Mouse (Mus musculus): Measurements from ENCODE around the gene Taar4. TPM values are rescaled to one million over a fixed set of nuclear protein-coding genes. Genes with fewer than 3 reads are reported as not detected.

Gene Taar4
- polyA plus RNA-seq, 1 experiment from 2014 or later, result not detected

DNA sequence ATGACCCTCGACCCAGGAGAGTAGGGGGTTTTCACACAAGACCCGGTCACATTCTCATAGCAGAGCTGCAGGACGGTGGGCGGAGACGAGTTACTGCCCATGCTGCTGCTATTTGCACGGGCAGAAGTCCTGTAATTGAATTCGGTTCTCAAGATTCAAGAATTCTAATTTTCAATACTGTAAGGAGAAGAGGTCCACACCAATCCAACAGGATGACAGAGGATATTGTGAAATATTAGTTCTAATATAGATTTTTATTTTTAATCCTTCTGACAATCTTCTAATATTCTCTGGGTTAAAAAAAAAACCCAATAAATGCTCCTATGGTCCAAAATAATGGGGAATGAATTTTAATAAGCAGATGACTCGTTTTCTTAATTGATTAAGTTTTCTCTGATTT lies 25.3 kb downstream of the Taar4 start, which contains the start of gene Taar6:
Gene Taar6 (minus strand): TSS at position 101 of the 400 bp plus-strand sequence.
- ATAC-seq (ENCODE audit: insufficient read depth, low FRiP score, low TSS enrichment) (no peak), DNase-seq (ENCODE audit: low spot score) (no peak)
- Histone ChIP-seq H3K4me2 (ENCODE audit: low read depth) (no peak within 1 kb of the TSS), H3K9me3 (ENCODE audit: control insufficient read depth, low read length) (no peaks in the 10 kb centered on the region), H3K4me3 (ENCODE audit: low read depth, low read length) (no peak within 1 kb of the TSS), H3K36me3 (ENCODE audit: control insufficient read depth, insufficient read depth, low read length) (no peaks in the 10 kb centered on the region), H3K27ac (ENCODE audit: low read depth, low read length) (no peak within 1 kb of the TSS), H3K27me3 (ENCODE audit: control insufficient read depth, insufficient read depth, low read length) (no peaks in the 10 kb centered on the region), H3K9ac (ENCODE audit: low read length) (no peak within 1 kb of the TSS), H3K4me1 (ENCODE audit: control insufficient read depth, insufficient read depth, low read length) (no peaks in the 10 kb centered on the region)
- 77% methylated on average over 8 of the region's 8 CpGs for WGBS

DNA sequence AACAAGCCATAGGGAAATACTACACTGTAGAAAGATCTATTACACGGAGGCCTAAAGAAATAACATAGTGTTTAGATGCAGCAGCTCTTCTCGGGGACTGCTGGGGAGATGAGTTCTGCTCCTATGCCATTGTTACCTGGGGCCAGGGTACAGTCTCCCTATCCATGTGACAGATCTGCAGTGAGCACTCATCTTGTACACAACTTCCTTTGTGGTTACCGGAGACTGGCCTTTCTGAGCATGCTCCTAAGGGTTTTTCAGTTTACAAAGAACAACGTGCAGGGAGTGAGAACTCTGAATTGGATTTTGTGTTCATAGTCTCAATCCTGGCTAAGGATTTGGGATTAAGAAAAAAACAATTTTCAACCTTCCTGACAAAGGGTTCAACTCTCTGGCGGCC lies 26.1 kb downstream of the Taar4 start:
- Histone ChIP-seq H3K27ac (ENCODE audit: low read depth, low read length) (no peak overlapping the region), H3K9me3 (ENCODE audit: control insufficient read depth, low read length) (no peaks in the 10 kb centered on the region), H3K27me3 (ENCODE audit: control insufficient read depth, insufficient read depth, low read length) (no peaks in the 10 kb centered on the region), H3K9ac (ENCODE audit: low read length) (no peak overlapping the region), H3K36me3 (ENCODE audit: control insufficient read depth, insufficient read depth, low read length) (no peaks in the 10 kb centered on the region), H3K4me1 (ENCODE audit: control insufficient read depth, insufficient read depth, low read length) (no peaks in the 10 kb centered on the region), H3K4me2 (ENCODE audit: low read depth) (no peak overlapping the region), H3K4me3 (ENCODE audit: low read depth, low read length) (no peak overlapping the region)
- no peak for DNase-seq (ENCODE audit: low spot score)
- ATAC-seq (ENCODE audit: insufficient read depth, low FRiP score, low TSS enrichment), result no peak
- WGBS, result 79% methylated on average over 5 of the region's 5 CpGs

DNA sequence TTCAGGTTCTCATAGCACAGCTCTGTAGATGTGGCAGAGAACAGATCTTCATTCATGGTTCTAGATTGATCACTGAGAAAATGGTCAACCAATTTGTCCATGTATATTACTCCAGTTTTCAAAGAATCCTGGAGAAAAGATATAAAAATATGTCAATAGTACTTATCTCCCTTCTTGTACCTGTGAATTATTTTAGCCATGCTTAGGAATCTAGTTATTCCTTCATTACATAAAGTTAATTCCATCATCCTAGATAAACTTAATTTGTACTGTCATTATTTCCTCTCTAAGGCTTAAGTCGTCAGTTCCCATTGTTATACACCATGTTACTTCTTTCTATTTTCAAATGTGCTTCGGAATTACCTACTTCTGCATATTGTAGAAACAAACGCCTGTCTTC lies 33.1 kb downstream of the Taar4 start, which contains the start of gene Taar7a:
Gene Taar7a (minus strand): TSS at position 101 of the 400 bp plus-strand sequence.
- DNase-seq (ENCODE audit: low spot score), result no peak
- 88% methylated on average over 3 of the region's 3 CpGs for WGBS
- Histone ChIP-seq H3K27ac (ENCODE audit: low read depth, low read length) (no peak within 1 kb of the TSS), H3K4me3 (ENCODE audit: low read depth, low read length) (no peak within 1 kb of the TSS), H3K4me2 (ENCODE audit: low read depth) (no peak within 1 kb of the TSS), H3K9ac (ENCODE audit: low read length) (no peak within 1 kb of the TSS), H3K36me3 (ENCODE audit: control insufficient read depth, insufficient read depth, low read length) (no peaks in the 10 kb centered on the region), H3K4me1 (ENCODE audit: control insufficient read depth, insufficient read depth, low read length) (no peaks in the 10 kb centered on the region), H3K9me3 (ENCODE audit: control insufficient read depth, low read length) (no peaks in the 10 kb centered on the region), H3K27me3 (ENCODE audit: control insufficient read depth, insufficient read depth, low read length) (no peaks in the 10 kb centered on the region)
- no peak for ATAC-seq (ENCODE audit: insufficient read depth, low FRiP score, low TSS enrichment)

DNA sequence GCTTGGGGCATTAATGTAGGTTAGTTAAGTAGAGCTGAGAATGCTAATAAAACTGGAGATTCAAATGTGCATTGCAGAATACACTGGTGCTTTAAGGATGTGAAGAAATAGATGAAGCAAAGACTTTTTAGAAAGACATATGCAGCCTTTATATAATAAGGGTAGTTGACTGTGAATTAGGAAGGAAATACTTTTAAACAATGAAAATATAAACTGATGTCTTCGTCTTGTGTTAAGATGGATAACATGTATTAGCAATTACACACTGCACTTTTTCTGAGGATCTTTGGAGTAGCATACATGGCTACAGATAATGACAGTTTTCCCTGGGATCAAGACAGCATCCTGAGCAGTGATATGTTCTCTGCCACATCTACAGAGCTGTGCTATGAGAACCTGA lies 39.3 kb downstream of the Taar4 start, which contains the start of gene Taar7b:
Gene Taar7b (plus strand): TSS at position 301 of the 400 bp plus-strand sequence.
- DNase-seq (ENCODE audit: low spot score) (no peak), ATAC-seq (ENCODE audit: insufficient read depth, low FRiP score, low TSS enrichment) (no peak)
- no peak within 1 kb of the TSS for H3K4me3 ChIP-seq (ENCODE audit: low read depth, low read length)
- no peaks in the 10 kb centered on the region for H3K9me3 ChIP-seq (ENCODE audit: control insufficient read depth, low read length)
- WGBS, result 83% methylated on average over 1 of the region's 1 CpGs
- no peak within 1 kb of the TSS for H3K27ac ChIP-seq (ENCODE audit: low read depth, low read length)
- no peak within 1 kb of the TSS for H3K9ac ChIP-seq (ENCODE audit: low read length)
- H3K4me1 ChIP-seq (ENCODE audit: control insufficient read depth, insufficient read depth, low read length), result no peaks in the 10 kb centered on the region
- H3K27me3 ChIP-seq (ENCODE audit: control insufficient read depth, insufficient read depth, low read length), result no peaks in the 10 kb centered on the region
- no peaks in the 10 kb centered on the region for H3K36me3 ChIP-seq (ENCODE audit: control insufficient read depth, insufficient read depth, low read length)
- H3K4me2 ChIP-seq (ENCODE audit: low read depth), result no peak within 1 kb of the TSS

DNA sequence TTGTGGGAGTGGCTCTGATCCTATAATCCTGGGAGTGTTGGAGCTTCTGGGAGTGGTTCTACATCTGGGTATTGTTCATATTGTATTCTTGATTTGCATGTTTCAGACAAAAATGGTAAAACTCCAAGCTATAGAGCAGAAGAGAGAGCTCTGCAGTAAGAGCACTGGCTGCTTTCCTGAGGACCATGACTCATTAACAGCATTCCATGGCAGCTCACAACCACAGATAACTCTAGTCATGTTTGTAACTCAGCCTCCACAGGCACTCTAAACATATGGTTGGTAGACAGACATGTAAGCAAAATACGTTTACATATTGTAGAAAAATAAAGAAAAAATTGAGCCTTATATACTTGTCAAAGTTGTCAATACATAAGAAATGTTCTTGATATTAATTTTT lies 46.1 kb downstream of the Taar4 start:
- Histone ChIP-seq H3K9ac (ENCODE audit: low read length) (no peak overlapping the region), H3K4me1 (ENCODE audit: control insufficient read depth, insufficient read depth, low read length) (no peaks in the 10 kb centered on the region), H3K9me3 (ENCODE audit: control insufficient read depth, low read length) (no peaks in the 10 kb centered on the region), H3K27ac (ENCODE audit: low read depth, low read length) (no peak overlapping the region), H3K4me2 (ENCODE audit: low read depth) (no peak overlapping the region), H3K4me3 (ENCODE audit: low read depth, low read length) (no peak overlapping the region), H3K36me3 (ENCODE audit: control insufficient read depth, insufficient read depth, low read length) (no peaks in the 10 kb centered on the region), H3K27me3 (ENCODE audit: control insufficient read depth, insufficient read depth, low read length) (no peaks in the 10 kb centered on the region)
- 80% methylated on average over 1 of the region's 1 CpGs for WGBS
- DNase-seq (ENCODE audit: low spot score) (no peak), ATAC-seq (ENCODE audit: insufficient read depth, low FRiP score, low TSS enrichment) (no peak)

DNA sequence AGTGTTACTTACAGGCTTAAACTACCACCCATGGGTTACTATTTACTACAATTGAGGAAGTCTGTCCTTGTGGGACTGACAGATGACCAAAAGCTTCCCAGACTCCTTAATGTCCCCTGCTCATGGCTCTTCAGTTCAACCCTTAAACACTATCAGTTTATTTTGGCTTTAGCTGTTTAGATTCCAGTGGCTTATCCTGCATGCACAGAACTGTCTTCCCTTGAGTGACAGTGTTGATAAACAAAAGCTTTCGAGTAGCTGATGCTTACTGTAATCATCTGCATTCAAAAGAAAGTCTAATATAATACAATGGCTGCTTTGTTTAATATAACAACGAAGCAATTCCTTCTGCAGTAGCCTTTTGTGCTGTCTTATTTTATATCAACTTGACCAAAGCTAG lies 46.7 kb downstream of the Taar4 start:
- Histone ChIP-seq H3K4me1 (ENCODE audit: control insufficient read depth, insufficient read depth, low read length) (no peaks in the 10 kb centered on the region), H3K9me3 (ENCODE audit: control insufficient read depth, low read length) (no peaks in the 10 kb centered on the region), H3K27me3 (ENCODE audit: control insufficient read depth, insufficient read depth, low read length) (no peaks in the 10 kb centered on the region), H3K27ac (ENCODE audit: low read depth, low read length) (no peak overlapping the region), H3K4me2 (ENCODE audit: low read depth) (no peak overlapping the region), H3K36me3 (ENCODE audit: control insufficient read depth, insufficient read depth, low read length) (no peaks in the 10 kb centered on the region), H3K4me3 (ENCODE audit: low read depth, low read length) (no peak overlapping the region), H3K9ac (ENCODE audit: low read length) (no peak overlapping the region)
- ATAC-seq (ENCODE audit: insufficient read depth, low FRiP score, low TSS enrichment), result no peak
- no peak for DNase-seq (ENCODE audit: low spot score)
- WGBS, result 80% methylated on average over 2 of the region's 2 CpGs

DNA sequence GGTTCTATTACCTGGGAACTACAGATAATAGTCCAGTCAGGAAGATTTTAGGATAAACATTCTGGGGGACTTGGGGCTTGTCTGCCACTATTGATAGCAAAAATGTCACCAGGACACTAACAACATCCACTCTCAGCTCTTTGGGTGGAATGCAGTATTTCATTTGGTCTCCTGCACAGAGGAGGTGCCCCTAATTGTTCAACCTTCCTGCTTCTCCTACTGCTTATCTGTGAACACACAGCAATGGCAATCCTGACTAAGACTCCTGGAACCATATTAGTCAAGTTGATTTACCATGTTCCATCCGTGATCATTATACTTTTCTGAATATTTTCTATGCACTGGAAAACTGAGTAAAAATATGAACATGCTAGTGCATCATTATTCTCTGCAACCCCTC lies 47.8 kb downstream of the Taar4 start:
- ATAC-seq (ENCODE audit: insufficient read depth, low FRiP score, low TSS enrichment) (no peak), DNase-seq (ENCODE audit: low spot score) (no peak)
- H3K9me3 ChIP-seq (ENCODE audit: control insufficient read depth, low read length), result no peaks in the 10 kb centered on the region
- no peaks in the 10 kb centered on the region for H3K27me3 ChIP-seq (ENCODE audit: control insufficient read depth, insufficient read depth, low read length)
- H3K9ac ChIP-seq (ENCODE audit: low read length), result no peak overlapping the region
- H3K36me3 ChIP-seq (ENCODE audit: control insufficient read depth, insufficient read depth, low read length), result no peaks in the 10 kb centered on the region
- H3K27ac ChIP-seq (ENCODE audit: low read depth, low read length), result no peak overlapping the region
- H3K4me2 ChIP-seq (ENCODE audit: low read depth), result no peak overlapping the region
- 87% methylated on average over 1 of the region's 1 CpGs for whole genome bisulfite sequencing
- H3K4me1 ChIP-seq (ENCODE audit: control insufficient read depth, insufficient read depth, low read length), result no peaks in the 10 kb centered on the region
- no peak overlapping the region for H3K4me3 ChIP-seq (ENCODE audit: low read depth, low read length)

Other genes with a start within 250 kb of the Taar4 start
- 115 and 133 TPM in 2 replicates for gene Rps12, start 173.2 kb upstream of the Taar4 start, polyA plus RNA-seq (2014; fragmentation: Nextera tagmentation; extraction: Ambion mirVana)
- 15.8 and 16.0 TPM in 2 replicates for gene Slc18b1, start 163.5 kb upstream of the Taar4 start, polyA plus RNA-seq (2014; fragmentation: Nextera tagmentation; extraction: Ambion mirVana)
- not detected in 2 replicates for gene Vnn3, start 109.0 kb upstream of the Taar4 start, polyA plus RNA-seq (2014; fragmentation: Nextera tagmentation; extraction: Ambion mirVana)
- 0.82 and 0.96 TPM in 2 replicates for gene Vnn1, start 65.8 kb upstream of the Taar4 start, polyA plus RNA-seq (2014; fragmentation: Nextera tagmentation; extraction: Ambion mirVana)
- gene Taar1, start 40.1 kb upstream of the Taar4 start, polyA plus RNA-seq (2014; fragmentation: Nextera tagmentation; extraction: Ambion mirVana), result not detected in 2 replicates
- not detected in 2 replicates for gene Taar2, start 21.9 kb upstream of the Taar4 start, polyA plus RNA-seq (2014; fragmentation: Nextera tagmentation; extraction: Ambion mirVana)
- not detected in 2 replicates for gene Taar3, start 10.9 kb upstream of the Taar4 start, polyA plus RNA-seq (2014; fragmentation: Nextera tagmentation; extraction: Ambion mirVana)
- not detected in 2 replicates for gene Taar5, start 10.2 kb downstream of the Taar4 start, polyA plus RNA-seq (2014; fragmentation: Nextera tagmentation; extraction: Ambion mirVana)
- gene Taar6, start 25.2 kb downstream of the Taar4 start, polyA plus RNA-seq (2014; fragmentation: Nextera tagmentation; extraction: Ambion mirVana), result not detected in 2 replicates
- gene Taar7a, start 33.0 kb downstream of the Taar4 start, polyA plus RNA-seq (2014; fragmentation: Nextera tagmentation; extraction: Ambion mirVana), result not detected in 2 replicates
- gene Taar7b, start 39.4 kb downstream of the Taar4 start, polyA plus RNA-seq (2014; fragmentation: Nextera tagmentation; extraction: Ambion mirVana), result not detected in 2 replicates
- not detected in 2 replicates for gene Taar7d, start 66.7 kb downstream of the Taar4 start, polyA plus RNA-seq (2014; fragmentation: Nextera tagmentation; extraction: Ambion mirVana)
- gene Taar7e, start 77.1 kb downstream of the Taar4 start, polyA plus RNA-seq (2014; fragmentation: Nextera tagmentation; extraction: Ambion mirVana), result not detected in 2 replicates
- not detected in 2 replicates for gene Taar7f, start 89.0 kb downstream of the Taar4 start, polyA plus RNA-seq (2014; fragmentation: Nextera tagmentation; extraction: Ambion mirVana)
- not detected in 2 replicates for gene Taar8a, start 116.0 kb downstream of the Taar4 start, polyA plus RNA-seq (2014; fragmentation: Nextera tagmentation; extraction: Ambion mirVana)
- gene Taar8b, start 131.8 kb downstream of the Taar4 start, polyA plus RNA-seq (2014; fragmentation: Nextera tagmentation; extraction: Ambion mirVana), result not detected in 2 replicates
- gene Taar8c, start 141.4 kb downstream of the Taar4 start, polyA plus RNA-seq (2014; fragmentation: Nextera tagmentation; extraction: Ambion mirVana), result not detected in 2 replicates
- not detected in 2 replicates for gene Taar9, start 149.0 kb downstream of the Taar4 start, polyA plus RNA-seq (2014; fragmentation: Nextera tagmentation; extraction: Ambion mirVana)
- 112 and 126 TPM in 2 replicates for gene Stx7, start 188.8 kb downstream of the Taar4 start, polyA plus RNA-seq (2014; fragmentation: Nextera tagmentation; extraction: Ambion mirVana)